Mouse (Mus musculus): ENCODE measurements around the gene 1110059E24Rik.
"Not testable (repeated sequence)": the region's sequence is repeated elsewhere in the genome, so short reads cannot be mapped to it uniquely, and the experiment has no call there.

1110059E24Rik gene

DNA sequence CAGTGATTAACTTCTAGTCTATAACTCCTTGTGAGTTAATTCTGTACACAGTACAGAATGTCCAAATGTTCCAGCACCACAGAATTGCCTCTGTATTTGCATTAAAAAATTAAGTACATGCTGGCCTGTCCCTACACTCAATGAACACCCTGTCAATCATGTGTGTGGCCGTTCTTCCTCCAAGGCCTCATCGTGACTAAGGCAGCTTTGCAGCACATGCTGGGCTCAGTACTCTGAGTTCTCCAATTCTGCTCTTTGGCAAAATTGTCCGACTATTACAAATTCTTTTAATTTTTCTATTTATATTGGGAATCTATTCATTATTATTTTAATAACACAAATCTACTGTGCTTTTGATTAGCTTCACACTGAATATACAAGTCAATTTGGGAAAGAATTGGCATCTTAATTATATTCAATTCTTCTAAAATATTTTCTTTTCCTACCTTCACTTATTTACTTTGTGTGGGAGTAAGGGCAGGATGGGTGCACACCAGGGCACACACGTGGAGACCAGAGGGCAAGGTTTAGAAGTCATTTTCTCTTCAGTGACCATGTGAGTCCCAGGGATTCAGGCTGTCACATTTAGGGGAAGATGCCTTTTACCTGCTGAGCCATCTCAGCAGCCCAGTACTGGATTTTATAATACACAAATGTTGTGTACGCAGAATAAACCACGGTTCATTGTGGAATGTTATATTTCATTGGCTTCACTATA is 26.3 kb downstream of the 1110059E24Rik start:
- DNase-seq (ENCODE audit: low read depth in 1 of 2, low spot score in 2 of 2) = no peak

DNA sequence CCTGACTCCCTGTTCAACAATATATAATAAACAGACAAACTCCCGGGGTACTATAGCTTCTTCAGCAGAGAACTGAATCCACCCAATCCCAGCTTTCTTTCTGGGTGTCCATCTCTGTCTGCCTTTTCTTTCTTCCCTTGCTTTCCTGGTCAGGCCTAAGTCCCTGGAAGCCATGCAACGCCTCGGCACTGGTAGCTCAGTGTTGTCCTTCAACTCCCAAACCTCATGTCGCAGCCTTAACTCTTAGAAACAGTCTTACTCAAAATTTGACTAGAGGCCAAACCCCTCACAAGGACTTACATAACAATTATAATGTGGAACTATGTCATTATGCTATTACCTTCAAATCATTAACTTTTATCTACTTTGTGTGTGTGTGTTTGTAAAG is 28.6 kb downstream of the 1110059E24Rik start:
- DNase-seq (ENCODE audit: low read depth in 1 of 2, low spot score in 2 of 2) = no peak

DNA sequence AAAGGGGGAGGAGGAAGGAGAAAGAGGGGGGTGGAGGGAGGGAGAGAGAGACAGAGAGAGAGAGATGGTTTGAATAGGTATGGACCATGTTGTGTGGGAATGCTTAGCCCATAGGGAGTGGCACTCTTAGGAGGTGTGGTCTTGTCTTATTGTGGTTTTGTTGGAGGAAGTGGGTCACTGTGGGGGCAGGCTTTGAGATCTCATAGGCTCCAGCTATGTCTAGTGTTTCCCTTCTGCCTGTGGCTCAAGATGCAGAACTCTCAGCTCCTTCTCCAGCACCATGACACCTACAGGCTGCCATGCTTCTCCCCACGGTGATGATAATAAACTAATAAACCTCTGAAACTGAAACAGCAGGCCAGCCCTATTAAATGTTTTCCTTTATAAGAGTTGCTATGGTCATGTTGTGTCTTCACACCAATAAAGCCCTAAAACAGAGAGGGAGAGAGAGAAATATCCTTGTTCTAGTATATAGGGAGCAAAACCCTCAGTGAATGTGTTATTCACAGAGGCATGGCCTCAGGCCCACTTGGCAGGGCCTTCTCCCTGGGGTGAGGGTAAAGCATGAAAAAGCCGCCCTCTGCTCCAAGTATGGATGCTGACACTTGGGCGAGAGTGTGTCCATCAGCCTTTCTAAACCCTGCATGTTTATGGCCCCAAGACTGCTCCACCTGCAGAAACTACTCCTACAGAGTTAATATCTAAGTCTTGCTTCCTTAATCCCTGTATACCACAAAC is 29.2 kb downstream of the 1110059E24Rik start:
- DNase-seq (ENCODE audit: low read depth in 1 of 2, low spot score in 2 of 2) = no peak

DNA sequence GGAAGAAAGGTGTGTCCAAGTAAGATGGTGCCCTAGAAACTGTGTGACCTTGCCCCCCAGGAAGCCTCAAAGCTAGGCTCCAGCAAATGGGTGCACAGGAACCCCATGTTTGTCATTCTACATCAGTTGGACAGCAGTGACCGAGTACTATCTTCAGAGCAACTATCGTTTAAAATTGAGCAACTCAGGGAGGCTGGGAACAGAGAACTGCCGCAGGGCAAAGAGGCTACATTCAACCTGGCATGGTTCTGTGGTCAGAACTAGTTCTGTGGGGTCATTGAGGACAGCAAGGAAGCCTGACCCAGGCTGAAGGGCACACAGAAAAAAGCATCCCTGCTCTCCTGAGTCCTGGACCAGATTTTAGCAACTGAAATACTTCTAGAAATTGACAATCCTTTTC is 37.0 kb downstream of the 1110059E24Rik start:
- DNase-seq (ENCODE audit: low read depth in 1 of 2, low spot score in 2 of 2) = no peak

DNA sequence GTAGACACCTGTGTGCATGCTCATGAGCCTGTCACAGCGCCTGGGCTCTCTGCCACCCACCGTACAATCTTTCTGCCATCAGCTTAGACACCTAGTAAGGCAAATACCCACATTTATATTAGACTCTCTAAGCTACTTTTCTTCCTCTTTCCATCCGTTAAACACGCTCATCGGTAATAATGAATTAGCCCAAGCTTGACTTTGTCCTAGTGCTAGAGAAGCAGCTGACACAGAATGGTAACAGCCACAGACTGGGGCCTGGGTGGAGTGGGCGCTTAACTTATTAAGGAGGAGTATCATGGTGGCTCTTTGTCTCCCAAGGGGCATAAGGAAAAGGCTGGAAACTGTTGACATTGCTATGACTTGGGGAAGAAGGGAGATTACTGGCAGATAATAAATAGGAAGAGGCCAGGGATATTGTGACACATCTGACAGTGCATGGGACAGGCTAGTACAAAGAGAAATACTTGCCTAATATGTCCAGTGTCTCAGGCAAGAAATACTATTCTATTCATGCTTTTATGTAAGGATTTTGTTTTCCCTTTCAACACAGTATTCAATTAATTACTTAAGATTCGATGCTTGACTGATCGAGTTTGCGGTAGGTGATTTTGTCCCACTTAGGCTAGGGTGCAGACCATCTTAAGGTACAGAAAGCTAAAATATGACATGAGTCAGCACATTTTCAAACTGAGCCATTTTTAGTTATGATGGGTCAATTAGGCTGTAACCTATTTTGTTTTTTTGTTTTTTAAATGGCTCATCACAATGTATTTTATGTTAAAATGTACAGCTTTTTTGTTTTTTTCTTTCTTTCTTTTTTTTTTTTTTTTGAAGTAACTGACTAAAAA is 40.8 kb downstream of the 1110059E24Rik start:
- no peak for DNase-seq (ENCODE audit: low read depth in 1 of 2, low spot score in 2 of 2)

DNA sequence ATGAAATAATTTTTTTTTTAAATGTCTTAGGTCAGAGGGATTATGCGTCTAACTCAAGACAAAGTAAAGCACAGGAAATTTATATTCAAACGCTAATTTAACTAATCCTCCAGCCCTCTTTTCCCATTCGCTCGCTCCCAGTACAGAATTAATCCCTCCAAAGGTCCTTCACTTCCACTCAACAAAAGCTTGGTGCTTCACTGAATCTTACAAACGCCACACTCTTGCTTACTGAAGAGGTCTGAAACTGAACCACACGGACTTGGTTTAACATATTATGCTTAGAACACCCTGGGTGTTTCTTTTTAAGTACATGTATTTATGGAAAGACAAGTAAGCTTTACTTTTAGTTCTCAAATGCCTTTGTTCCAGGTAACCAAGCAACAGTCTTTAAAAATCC is 41.5 kb downstream of the 1110059E24Rik start:
- DNase-seq (ENCODE audit: low read depth in 1 of 2, low spot score in 2 of 2) = no peak

DNA sequence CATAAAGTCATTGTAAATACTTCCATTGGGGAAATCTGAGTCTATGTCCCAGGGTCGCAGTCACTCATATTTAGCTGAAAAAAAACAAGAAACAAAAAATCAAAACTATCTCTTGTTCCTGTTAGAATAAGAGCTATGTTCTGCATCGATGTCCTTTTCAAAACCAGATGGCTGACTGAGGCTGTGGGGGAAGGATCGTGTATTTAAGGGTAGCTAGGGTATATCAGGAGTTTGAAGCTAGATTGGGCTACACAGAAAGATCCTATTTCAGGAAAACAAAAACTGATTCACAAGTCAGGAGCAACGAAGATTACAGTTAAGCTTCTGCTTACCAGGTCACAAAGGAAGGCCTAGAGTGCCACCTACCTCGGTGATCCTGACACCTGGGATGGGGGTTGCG is 42.5 kb downstream of the 1110059E24Rik start:
- no peak for DNase-seq (ENCODE audit: low read depth in 1 of 2, low spot score in 2 of 2)

DNA sequence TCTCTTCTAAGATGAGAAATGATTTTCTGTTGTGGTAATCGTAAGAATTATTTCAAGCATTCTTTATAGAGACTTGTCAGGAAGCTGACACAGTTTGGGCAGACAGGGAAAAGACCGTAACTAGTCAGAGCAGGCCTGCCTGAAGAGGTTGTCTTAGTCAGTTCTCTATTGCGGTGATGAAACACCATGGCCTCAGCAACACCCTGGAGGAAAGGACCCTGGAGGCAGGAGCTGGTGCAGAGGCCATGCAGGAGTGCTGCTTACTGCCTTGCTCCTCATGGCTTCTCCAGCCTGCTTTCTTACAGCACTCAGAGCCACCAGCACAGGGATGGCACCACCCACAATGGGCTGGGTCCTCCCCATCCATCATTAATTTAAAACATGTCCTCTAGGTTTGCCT is 47.5 kb downstream of the 1110059E24Rik start:
- no peak for DNase-seq (ENCODE audit: low read depth in 1 of 2, low spot score in 2 of 2)

DNA sequence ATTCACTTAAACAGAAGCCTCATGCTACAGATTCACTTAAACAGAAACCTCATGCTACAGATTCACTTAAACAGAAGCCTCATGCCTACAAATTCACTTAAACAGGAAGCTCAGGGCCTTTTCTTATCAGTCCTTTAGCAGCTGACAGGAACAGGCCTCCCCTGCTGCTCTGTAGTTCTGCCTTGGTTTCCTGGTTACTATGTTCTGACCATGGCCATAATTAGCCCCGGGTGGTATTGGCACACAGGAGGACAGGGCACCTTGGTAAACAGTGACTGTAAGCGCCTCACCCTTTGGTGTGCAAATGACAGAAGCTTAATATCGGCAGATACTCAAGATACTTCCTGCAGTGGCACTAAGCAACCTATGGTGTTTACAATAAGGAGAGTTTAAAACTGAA is 48.9 kb downstream of the 1110059E24Rik start:
- no peak for DNase-seq (ENCODE audit: low read depth in 1 of 2, low spot score in 2 of 2)

DNA sequence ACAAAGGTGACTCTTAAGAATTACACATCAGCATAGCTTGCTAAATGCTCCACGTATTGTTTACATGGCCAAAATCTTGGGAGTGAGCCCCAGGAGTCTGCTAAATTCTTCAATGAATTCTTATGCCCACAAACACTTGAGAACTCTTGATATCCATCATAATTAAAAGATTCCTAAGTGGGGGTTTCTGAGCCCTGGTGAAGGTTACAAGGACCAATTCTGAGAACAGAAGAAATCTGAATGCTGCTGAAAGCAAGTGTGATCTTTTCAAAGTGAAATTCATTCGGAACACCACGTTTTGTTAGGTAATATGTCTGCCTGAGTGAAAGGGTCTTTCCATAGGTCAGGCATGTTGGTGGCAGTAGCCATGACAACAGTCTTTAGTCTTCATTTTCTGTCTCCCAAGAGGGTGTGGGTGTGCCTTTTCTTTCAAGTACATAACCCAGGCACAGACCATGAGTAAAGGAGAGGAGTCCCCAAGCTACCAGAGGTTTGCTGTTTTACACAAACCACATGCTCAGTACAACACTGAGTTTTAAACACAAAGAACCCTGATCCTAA is 51.2 kb downstream of the 1110059E24Rik start:
- DNase-seq (ENCODE audit: low read depth in 1 of 2, low spot score in 2 of 2) = no peak

DNA sequence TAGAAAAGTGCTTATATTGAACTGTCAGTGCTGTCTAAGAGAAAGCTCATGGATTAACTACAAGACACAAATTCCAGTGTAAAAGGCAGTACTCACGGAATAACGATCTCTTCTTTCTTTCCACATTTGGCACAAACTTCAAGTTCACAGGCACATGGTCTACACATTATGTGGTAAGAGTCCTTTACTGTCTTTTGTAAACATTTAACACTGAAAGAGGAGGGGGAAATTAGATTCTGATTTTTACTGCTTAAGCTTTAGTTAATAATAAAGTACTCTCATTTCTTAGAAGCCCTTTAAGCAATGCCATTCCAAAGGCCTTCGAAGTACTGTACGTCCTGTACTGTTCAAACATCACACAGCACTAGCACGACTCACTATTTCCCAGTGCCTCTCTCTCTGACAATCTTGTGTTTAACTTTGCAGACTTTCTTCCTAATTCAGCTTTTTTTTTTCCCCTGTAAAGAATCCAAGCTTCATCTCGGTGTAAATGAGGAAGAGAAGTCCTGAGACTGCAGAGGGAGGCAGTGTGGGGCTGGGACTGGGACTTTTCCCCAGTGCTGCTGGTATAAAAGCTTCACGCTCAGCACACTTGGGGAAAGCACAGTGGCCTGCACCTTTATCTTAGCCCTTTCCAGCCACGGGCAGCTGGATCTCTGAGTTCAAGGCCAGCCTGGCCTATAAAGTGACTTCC is 54.0 kb downstream of the 1110059E24Rik start:
- no peak for DNase-seq (ENCODE audit: low read depth in 1 of 2, low spot score in 2 of 2)

DNA sequence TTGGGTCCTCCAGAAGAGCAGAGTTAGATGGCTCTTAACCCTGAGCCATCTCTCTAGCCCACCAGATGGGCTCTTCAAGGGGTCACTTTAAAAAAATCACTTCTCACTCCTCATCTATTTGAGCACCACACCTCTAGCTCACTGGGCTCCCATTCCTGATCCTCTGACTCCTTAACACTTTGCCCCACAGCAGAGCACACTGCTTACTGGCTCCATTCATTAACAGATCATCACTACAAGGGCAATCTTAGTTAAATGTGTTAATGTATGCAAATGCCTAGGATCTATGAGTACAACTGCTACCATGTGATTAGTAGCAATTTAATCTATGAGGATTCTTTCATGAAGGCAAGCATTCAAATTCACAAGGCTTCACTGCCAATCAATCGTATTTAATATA is 58.1 kb downstream of the 1110059E24Rik start:
- no peak for DNase-seq (ENCODE audit: low read depth in 1 of 2, low spot score in 2 of 2)

DNA sequence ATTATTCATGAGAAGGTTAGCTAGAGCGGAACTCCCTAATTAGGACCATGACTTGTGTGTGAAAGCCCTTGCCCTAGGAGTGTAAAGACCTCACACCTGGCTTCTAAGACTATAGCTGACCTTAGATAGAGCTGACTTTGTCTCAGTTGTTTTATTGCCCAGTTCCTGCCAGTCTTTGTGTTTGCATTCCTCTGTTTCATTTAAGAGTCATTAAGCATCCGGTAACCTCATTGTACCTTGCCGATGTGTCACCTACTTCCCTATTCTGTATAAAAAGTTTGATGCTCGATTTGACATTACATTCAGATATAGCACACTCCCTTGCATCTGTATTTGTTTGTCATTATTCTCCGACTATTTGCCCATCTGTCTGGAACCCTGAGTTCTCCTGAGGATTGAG is 60.6 kb downstream of the 1110059E24Rik start:
- DNase-seq (ENCODE audit: low read depth in 1 of 2, low spot score in 2 of 2) = not testable (repeated sequence)

DNA sequence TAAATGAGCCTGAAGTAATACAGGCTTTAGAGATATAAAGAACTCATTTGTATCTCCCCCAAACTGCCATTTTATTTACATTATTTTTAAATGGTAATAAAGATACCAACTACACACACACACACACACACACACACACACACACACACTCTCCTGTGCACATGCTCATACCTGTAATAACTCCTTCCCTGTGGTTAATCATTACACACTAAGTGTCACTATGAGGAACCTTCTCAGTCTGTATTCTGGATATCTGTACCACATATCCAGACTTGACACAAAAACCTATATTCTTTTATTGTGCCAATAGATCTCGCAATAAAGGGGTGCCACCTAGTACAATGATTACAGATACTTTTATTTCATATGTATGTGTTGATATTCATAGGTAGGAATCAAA is 62.9 kb downstream of the 1110059E24Rik start:
- DNase-seq (ENCODE audit: low read depth in 1 of 2, low spot score in 2 of 2) = no peak

DNA sequence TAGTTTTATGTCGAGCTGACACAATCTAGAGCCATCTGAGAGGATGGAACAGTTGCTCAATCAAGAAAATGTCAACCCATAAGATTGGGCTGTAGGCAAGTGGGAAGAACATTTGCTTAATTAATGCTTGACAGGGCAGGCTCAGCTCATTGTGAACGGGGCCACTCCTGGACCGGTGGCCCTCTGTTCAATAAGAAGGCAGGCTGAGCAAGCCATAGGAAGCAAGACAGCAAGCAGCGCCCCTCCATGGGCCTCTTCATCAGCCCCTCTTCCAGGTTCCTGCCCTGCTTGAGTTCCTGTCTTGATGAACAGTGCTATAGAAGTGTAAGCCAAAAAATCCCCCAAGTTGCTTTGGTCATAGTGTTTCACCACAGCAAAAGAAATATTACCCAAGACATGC is 65.2 kb downstream of the 1110059E24Rik start:
- no peak for DNase-seq (ENCODE audit: low read depth in 1 of 2, low spot score in 2 of 2)

DNA sequence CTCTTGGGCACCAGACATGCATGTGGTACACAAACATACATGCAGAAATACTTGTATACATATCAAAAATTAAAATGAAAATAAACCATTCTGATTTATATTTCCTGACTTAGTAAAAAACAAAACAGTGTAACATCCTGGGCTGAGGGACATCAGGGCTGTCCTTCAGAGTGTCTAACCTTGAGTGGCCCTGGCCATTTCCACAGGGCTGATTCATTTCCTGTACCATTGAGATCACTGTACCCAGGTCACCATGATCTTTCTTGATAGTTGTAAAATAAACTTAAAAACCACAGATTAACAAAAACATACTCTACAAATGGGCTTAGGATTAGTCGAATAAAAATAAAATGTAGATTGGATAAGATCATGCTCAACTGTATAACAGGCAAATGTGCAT is 66.2 kb downstream of the 1110059E24Rik start:
- no peak for DNase-seq (ENCODE audit: low read depth in 1 of 2, low spot score in 2 of 2)

DNA sequence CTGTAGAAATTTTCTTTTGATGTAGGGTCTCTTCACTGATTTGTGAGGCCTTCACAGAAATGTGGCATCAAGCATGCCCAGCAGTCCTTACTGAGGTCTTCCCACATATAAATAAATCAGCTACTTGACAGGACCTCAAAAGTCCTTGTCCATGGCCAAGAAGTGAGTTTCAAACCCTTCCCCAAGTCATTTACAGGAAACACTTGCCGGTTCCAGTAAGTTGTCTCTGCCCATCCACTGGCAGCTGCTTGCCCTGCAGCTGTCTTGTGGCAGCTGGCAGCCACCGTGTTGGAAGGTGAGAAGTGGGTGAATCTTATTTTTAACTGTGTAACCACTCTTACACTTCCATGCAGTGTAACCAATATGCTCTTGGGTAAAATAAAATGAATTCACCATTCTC is 66.9 kb downstream of the 1110059E24Rik start:
- DNase-seq (ENCODE audit: low read depth in 1 of 2, low spot score in 2 of 2) = no peak

DNA sequence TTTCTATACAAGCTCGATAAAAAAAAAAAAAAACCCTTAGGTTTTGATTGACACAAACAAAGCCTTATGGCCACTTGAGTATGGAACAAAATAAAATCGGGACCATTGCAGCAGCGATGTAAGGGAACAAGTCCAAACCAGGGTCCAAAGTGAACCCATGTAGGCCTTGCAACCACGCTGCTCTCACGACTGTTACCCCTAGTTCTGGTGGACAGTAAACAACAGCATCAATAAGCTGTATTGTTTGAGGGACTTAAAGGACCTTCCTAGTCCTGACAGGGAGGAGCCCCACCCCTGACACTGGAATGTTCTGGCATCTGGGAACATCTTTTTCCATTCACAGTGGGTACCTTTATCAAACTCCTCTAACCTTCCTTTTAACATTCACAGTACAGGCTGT is 68.8 kb downstream of the 1110059E24Rik start:
- DNase-seq (ENCODE audit: low read depth in 1 of 2, low spot score in 2 of 2) = no peak

DNA sequence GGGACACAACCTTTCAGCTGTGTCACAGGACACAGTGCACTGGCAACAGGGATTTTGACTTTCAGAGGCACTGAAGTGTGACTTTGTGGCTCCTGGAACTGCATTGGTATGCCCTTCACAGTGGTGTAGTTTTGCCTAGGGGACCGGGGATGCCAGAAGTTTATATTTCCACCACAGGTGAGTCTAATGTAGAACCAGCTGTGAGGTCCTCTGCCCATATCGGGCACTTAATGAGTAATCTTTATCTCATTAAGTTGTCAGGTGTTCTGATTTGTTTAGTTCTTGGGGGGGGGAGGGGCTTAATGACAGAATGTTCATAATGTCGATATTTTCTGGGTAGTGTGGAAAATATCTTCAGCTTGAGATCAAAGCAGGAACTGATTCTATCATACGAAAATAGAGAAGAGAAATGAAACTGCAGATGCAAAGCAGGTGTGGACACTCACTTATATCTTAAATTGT is 69.2 kb downstream of the 1110059E24Rik start:
- DNase-seq (ENCODE audit: low read depth in 1 of 2, low spot score in 2 of 2) = no peak

DNA sequence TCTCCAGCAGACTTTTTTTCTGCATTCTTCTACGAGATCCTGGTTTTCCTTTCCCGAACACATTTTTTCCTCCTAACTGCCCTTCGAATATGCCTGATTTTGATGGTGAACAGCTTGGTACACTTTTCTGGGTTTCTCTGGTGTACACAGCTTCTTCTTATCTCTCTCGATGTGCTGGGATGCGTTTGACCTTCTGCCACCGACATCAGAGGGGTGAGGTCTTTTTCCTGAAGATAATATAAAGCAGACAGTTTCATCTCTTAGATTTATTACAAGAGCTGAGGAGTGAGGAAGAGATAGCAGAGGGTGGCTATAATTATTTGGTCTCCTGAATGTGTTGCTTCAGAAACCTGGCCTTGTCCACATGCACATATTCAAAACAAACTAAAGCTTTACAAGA is 71.4 kb downstream of the 1110059E24Rik start:
- DNase-seq (ENCODE audit: low read depth in 1 of 2, low spot score in 2 of 2) = no peak

DNA sequence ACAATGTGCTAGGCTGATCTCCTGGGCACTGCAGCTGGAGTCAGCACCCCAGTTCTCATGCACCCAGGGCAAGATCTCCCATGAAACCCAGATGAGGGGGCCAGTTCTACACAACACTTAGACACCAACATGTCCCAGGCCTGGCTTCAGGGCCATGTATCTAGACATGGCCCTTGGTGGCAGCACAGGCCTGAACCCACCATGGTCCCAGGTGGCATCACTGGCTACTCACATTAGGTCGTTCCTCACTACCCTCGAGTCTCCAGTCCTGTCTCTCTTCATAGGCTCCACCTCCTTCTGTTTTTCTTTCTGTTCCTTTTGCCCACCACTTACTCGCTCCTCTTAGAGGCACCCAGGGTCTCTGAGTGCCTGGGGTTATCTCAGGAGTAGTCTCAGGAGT is 72.9 kb downstream of the 1110059E24Rik start:
- DNase-seq (ENCODE audit: low read depth in 1 of 2, low spot score in 2 of 2) = no peak

All from monocyte, adult 2 months (primary cell).